Mouse (Mus musculus) spleen, postnatal 14 days (tissue): ENCODE results near the gene Mast4.

Source experiments
- DNase-seq, 2 experiments: peaks; one replicate each; pipeline ENCODE4 v3.0.0; 2021 to 2022; ENCODE audit warnings: low spot score in 2 of 2

Gene Mast4

DNA sequence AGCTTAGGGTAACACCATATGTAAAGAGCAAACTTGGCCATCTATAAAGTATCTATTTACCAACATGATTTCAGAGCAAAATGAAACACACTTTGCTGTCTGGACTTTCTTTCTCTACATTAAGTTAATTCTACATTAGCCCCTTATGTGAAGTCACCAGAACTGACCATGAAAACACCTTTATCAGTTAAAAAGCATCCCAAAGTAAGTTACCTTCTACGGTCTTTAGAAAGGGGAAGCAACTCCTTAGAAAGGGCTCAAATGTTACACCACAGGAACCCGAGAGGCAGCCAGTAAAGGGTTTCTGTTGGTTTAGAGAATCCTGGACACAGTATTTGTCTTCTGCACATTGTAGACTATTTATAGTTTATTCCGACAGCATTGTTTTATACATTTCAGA, 441.5 kb downstream of the Mast4 start:
- DNase-seq = no peak

DNA sequence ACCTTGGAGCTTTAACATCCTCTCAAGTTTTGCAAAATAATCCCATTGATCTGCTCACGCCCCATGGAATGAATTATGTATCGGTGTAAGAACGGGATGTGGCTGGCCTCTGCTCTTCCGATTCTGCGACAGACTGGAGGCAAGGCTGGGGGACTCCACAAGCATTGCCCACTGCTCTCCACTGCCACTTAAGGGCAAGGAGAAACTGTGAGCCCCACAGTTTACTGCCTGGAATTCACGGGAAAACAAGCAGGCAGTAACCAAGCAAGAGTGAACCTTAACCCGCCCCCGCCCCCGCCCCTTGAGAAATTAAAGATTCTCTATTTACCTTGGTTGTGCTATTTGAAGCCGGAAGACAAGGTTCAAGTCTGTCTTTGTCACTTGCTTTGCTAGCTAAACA, 444.3 kb downstream of the Mast4 start:
- no peak for DNase-seq

GRCm38 (mm10) chr13:102889537-102889936, 444.8 kb downstream of the Mast4 start:
- DNase-seq = no peak

DNA sequence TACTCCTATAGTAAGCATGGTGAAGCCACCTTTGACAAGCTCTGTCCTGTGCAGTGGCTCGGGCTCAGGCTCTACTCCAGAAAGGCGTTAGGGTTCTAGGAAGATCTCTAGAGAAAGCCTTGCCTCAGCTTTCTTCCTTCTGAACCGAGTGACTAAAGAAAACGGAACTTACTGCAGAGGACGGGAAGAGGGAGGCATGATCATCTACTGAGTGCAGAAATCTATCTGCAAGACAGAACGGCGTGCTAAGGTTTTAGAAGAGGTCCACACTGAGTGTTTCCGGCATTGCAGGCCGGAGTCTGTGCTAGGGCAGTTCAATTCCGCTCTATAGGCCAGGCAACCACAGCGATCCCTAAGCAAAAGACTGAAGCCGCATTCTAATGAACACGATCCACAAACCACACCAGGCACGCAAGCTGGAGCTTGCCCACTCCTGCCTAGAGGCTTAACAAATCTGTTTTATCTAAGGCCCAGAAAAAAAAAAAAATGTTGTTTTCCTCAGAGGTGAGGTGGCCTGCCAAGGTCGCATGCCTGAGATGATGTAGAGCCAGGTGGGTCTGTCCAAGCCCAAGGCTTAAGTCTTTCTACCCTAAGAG, 445.3 kb downstream of the Mast4 start:
- no peak for DNase-seq

- DNase-seq = no peak
Measured at GRCm38 (mm10) chr13:102888211-102888610, 446.1 kb downstream of the Mast4 start.

DNA sequence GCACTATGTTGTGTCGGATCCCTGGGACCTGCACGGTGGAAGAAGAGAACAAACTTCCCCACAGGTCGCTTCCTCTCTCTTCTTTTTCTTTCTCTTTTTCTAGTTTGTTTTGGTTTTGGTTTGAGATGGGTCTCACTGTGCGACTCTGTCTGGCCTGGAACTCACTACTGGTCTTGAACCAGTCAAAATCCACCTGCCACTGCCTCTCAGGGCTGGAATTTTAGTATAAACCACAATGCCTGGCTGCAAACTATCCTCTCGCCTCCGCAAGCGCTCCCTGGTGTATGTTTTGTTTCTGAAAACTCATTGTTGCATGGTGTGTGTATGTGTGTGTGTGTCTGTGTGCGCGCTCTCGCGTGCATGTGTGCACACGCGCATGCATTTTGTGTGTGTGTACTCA, 446.8 kb downstream of the Mast4 start:
- DNase-seq = no peak

DNA sequence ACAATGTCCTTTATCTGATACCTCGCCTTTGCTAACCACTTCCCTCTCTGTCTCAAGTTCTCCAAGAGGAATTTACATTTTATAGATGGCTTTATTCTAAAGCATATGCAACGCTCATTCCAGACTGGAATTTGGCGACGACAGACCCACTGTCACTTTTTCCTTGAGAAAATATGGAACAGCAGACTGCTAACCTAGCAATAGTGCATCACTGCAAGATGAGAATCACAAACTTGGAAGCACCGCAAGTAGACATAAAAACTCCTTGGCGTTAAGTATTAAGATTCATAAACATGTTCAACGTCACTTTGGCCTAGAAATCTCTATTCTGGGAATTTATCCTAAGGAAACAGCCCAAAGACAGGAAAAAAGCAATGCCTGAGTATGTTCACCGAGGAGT, 447.5 kb downstream of the Mast4 start:
- DNase-seq = no peak

GRCm38 (mm10) chr13:102886147-102886546, 448.1 kb downstream of the Mast4 start:
- DNase-seq = no peak

DNA sequence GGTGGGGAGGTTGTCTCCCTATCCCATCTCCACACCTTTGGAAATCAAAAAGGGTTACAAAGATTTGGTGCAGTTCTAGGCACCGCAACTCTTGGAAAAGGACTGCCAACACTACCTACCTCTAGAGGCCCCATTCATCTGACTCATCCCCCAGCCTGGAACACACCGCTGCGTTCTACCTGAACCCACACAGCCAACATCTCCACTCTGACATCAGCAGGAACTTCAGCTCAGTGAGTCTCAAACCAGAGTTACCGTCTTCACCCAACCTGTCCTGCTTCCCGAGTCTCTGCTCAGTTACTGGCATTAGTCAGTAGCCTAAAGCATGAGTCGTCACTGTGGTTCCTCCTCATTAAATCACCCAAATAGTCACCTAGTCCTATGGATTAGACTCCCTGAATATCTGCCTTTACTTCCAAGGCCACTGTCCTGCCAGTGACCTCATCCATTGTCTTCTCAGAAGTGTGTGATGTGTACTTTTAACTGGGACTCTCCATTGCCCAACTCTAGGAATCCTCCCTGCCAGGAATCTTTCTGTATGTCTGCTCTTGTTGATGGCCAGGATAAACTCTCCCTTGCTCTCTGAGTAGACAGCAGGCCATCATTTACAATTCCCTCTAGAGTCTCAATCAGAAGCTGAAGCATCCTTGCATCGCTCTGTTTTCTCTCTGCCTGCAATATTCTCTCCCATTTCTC, 453.8 kb downstream of the Mast4 start:
- no peak for DNase-seq

DNA sequence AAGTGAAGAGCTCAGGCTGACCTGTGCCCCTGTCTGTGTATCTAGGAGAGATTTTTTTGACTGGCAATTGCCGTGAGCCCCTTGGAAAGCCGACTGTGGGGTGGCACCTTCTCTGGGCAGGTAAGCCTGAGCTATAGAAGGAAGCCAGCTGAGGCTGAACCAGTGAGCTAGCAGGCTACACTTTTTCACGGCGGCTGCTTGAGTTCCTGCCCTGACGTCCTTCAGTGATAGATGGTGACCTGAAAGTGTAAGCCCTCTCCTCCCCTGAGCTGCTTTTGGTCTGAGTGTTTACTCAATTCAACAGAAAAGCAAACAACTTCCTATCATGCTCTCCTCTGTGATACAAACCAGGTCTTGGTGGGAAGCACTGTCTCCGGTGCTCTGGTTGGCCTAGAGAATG, 455.7 kb downstream of the Mast4 start:
- DNase-seq = no peak

- no peak for DNase-seq
Measured at GRCm38 (mm10) chr13:102877766-102878325, 456.5 kb downstream of the Mast4 start.

DNA sequence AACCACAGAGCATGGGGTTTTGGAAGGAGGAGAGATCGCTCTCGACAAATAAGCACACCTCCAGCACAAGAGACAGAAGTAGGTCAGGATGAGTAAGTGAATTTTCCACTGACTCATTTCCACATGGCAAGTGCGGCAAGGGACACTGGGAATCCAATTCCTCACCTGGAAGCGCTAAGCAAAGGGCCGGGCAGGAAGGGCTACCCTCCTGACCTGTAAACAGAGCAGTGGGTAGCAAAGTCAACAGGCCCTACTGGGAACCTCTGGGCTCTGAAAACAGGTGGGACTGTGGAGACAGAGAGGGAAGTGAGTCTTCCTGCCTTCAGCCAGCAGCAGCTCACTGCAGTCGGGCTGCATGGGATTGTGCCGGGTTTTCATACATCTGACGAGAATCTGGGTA, 457.1 kb downstream of the Mast4 start:
- no peak for DNase-seq

DNA sequence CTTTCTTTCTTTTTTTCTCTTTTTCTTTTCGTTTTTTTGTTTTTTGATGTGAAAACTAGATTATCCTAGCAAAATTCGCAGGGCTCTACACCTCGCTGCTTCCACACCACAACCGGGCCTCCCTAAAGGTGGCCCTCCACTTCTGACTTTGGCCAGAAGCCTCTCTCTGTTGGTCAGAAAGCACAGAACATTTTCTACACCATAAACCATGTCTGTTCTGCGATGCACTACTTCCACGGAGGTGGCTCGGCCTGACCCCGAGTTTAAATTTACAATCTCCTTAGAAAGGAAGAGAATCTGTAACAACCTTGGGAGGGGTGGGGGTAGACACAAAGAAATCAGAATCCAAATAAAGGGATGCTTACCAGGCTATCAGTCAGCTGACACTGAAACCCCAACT, 458.8 kb downstream of the Mast4 start:
- DNase-seq = no peak

DNA sequence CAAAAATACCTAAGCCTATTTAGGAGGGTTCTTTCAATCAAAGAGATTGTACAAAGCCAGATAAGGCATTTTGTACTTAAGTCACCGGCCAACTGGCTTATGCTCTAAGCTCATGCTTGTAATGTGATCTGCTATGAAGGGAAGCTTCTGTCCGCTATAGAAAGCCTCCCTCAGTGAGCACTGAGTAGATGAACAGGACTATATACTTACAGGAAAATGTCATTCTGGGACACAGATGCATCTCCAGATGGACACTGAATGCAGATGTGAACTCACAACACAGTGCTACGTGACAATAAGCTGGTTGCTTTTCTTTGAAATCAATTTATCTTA, 459.2 kb downstream of the Mast4 start:
- no peak for DNase-seq

DNA sequence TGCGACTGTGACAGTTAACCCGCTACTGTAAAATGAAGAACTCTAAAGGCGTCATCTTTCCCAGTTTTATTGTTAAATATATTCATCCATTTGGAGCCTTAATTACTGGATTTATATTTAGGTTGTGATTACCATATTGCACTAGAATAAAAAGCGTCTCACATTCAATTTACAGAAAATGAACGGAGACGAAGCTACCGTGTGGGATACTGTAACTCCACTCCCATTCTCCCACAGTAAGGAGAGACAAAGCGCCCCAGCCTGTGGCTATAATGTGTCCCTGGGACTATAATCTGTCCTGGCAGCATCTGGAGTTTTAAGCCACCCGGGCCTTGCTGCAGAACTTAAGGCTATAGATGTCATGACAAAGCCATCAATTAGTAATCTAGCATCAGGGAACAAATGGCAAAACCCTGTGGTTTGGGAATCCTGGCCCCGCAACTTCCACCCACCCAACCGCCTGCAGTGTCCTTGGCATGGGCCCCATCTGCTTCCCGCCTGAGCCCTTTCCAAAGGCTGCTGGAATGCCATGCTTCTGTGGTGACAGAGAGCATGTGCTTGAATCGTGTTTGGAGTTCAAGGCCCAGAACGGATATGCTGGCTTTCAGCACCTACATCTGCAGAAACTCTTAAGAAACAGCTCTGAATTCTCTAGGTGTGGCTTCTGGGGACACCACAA, 459.7 kb downstream of the Mast4 start:
- no peak for DNase-seq

DNA sequence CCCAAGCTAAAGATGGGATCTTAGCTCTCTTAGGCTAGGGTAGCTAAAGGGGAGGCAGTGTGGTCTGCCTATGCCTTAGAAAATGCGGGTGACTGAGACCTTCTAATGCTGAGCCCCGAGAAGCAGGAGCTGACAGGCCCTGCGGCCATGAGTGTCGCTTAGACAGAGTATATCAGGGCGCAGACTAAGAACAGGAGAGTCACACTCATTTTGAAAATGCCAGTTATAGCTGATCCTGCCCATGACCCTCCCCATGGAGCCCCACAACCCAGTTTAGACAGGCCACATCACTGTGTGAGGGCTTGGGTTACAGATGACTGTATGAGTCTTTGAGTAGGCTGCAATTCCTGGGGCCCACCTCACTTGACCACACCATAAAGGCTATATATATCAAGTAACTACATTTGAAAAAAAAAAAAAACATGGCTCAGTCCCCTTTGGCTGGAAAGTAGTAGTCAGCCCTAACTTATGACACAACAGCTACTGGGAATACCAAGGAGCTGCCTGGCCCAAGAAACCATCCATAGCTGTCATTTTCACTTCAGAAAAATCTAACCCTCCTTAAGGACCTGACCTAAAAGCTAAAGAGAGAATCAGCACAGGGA, 460.8 kb downstream of the Mast4 start:
- no peak for DNase-seq

GRCm38 (mm10) chr13:102871380-102872104, 462.8 kb downstream of the Mast4 start:
- no peak for DNase-seq

GRCm38 (mm10) chr13:102869541-102869940, 464.8 kb downstream of the Mast4 start:
- DNase-seq = no peak

DNA sequence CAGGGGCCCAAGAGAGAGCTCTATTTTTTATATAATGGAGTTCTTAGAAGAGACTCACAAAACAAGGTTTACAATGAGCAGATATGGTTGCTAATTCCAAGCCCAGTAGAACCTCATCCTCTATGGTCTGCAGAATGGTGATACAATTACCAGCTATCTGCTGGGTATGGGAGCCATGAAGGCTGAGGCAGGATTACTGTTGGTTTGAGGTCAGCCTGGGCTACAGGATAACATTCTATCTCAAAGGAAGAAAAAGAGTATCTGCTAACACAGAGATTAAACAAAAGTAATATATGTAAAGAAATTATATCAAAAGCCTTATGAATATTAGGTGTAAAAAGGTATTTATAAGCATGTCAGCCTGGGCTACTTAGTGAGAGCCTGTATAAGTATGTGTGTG, 467.5 kb downstream of the Mast4 start:
- DNase-seq = no peak

DNA sequence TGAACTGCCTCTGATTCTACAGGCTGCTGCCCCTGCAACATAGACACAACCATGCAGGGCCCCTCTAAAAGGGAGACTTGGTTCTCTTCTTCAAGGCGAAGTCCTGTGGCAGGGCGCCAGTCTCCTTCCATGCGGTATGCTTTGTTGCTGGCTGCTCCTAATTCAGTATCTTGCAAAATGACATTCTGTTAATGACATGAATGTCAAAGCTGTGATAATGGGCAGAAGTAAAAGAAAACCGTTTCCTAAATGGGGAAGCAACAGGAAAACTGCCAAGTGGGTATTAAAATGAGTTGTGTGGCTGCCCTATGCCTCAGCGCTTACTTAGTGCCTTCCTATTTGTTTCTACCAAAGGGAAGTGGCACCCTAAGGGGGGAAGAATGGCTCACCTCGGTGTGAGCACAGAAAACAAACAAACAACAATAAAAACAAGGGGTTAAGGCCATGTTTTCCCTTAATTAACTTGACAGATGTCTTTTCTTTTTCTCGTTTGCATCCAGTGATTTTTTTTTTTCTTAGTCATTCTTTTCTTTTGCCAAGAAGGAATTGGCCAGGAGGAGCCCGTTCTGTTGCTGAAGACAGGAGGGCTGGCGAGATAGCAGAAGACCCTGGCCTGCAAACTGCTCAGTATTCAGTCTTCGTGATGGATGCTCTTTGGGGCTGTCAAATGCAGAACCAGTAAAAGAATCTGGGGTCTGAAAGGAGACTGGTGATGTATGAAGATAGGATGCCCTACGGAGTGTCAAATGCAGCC, 468.1 kb downstream of the Mast4 start:
- no peak for DNase-seq

- no peak for DNase-seq
Measured at GRCm38 (mm10) chr13:102865494-102865893, 468.8 kb downstream of the Mast4 start.
